Mouse (Mus musculus): ENCODE data around the gene Tcf7l1. TPM values are rescaled to one million over a fixed set of nuclear protein-coding genes. Genes with fewer than 3 reads are reported as not detected.

The Tcf7l1 gene
- polyA plus RNA-seq, 1 experiment from 2014 or later: 6.8 TPM

DNA sequence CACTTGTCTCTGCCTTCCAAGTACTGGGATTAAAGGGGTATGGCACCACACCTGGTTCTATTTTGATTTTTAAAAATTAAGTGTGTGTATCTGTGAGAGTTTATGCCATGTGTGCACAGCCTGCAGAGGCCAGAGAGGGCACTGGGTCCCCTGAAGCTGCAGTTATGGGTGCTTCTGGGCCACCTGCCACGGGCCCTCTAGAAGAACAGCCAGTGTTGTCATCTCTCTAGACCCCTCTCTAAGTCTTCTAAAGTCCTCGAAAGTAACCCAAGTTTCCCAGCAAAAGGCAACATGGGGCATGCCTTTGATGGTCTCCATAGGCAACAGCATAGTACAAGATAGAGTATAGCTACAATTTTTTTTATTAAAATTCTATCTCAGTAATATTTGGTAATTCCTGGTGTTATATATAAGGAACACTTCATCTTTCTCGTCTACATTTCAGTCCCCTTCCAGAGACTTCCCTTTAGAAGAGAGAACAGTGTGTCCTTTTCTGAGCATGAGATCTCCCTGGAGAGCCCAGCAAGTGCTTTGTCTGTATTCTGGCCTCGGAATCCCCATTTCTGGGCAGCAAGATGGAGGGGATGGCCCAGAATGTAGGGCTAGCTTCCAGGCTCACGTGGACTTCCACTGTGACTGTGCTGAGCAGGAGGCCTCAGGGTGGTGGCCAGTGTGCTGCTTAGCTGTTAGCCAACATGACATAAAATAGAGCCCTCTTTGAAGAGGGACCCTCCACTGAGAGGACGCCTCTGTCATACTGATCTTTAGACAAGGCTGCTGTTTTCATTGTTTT, 195.8 kb downstream of the Tcf7l1 start:
- H3K4me3 ChIP-seq (ENCODE audit: low read depth, low read length): no peak overlapping the region
- H3K4me1 ChIP-seq (ENCODE audit: control insufficient read depth, insufficient read depth, low read length): 0 out of 2 replicates have a peak, but pooled peaks cover 3% of the 10 kb centered on the region
- H3K27ac ChIP-seq (ENCODE audit: low read depth, low read length): no peak overlapping the region
- no peaks in the 10 kb centered on the region for H3K36me3 ChIP-seq (ENCODE audit: control insufficient read depth, insufficient read depth, low read length)
- no peak for ATAC-seq
- DNase-seq (ENCODE audit: low spot score): no peak
- H3K27me3 ChIP-seq (replicated peaks; ENCODE audit: control insufficient read depth, insufficient read depth, low read length): no peaks in the 10 kb centered on the region
- WGBS: 88% methylated on average over 6 of the region's 6 CpGs
- H3K9ac ChIP-seq (ENCODE audit: low read length): no peak overlapping the region
- H3K9me3 ChIP-seq (replicated peaks; ENCODE audit: control insufficient read depth, low read length): no peaks in the 10 kb centered on the region
- no peak overlapping the region for H3K4me2 ChIP-seq (ENCODE audit: low read length)

DNA sequence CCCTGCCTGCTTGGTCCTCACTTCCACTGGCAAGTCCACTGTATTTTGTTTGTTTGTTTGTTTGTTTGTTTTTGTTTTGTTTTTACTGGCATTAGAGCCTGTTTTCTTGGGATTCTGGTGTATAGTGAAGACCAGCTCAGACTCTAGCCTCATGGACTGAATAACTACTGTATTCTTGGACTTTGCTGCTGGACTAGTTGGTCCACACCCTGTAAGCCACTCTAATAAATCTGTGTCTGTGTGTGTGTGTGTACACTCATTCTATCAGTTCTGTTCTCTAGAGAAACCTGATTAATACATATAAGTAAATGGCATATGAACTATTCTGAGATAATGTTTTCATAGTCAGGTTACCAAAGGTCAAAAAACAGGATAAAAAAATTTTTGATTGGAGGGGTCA, 198.9 kb downstream of the Tcf7l1 start:
- Histone ChIP-seq H3K27ac (ENCODE audit: low read depth, low read length) (no peak overlapping the region), H3K4me3 (ENCODE audit: low read depth, low read length) (no peak overlapping the region), H3K9me3 (replicated peaks; ENCODE audit: control insufficient read depth, low read length) (no peaks in the 10 kb centered on the region), H3K4me1 (ENCODE audit: control insufficient read depth, insufficient read depth, low read length) (no peaks in the 10 kb centered on the region), H3K27me3 (replicated peaks; ENCODE audit: control insufficient read depth, insufficient read depth, low read length) (no peaks in the 10 kb centered on the region), H3K4me2 (ENCODE audit: low read length) (no peak overlapping the region), H3K9ac (ENCODE audit: low read length) (no peak overlapping the region), H3K36me3 (ENCODE audit: control insufficient read depth, insufficient read depth, low read length) (no peaks in the 10 kb centered on the region)
- ATAC-seq: no peak
- no peak for DNase-seq (ENCODE audit: low spot score)

DNA sequence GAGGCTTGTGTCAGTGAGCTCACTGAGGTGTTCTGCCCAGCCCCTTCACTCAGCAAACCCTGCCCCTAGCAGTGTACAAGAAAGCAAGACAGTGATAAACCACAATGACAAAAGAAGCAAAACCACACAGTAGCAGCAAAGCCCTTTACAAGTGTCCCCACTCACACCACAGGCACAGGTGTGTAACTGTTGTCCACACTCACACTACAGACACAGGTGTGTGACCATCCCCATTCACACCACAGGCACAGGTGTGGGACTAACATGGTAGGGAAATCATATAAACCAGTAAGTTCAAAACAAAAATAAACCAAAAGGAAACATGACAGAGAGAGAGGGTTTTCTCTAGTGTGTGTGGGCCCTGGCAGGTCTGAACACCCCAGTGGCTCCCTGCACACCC, 200.7 kb downstream of the Tcf7l1 start:
- no peak for DNase-seq (ENCODE audit: low spot score)

DNA sequence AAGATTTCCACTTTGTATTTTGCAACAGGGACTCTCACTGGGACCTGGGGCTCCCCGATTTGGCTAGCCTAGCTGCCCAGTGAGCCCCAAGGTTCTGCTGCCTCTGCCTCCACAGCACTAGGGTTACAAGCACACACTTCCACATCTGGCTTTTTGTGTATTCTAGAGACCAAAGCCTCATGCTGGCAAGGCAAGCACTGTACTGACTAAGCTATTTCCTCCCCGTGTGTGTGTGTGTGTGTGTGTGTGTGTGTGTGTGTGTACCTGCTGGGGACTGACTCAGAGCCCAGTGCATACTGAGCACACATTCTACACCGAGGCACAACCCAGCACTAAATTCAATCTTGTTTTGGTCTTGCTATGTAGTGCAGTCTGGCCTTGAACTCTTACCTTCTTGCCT, 202.4 kb downstream of the Tcf7l1 start:
- no peak for ATAC-seq
- H3K4me2 ChIP-seq (ENCODE audit: low read length): no peak overlapping the region
- DNase-seq (ENCODE audit: low spot score): no peak
- H3K9me3 ChIP-seq (replicated peaks; ENCODE audit: control insufficient read depth, low read length): no peaks in the 10 kb centered on the region
- no peak overlapping the region for H3K4me3 ChIP-seq (ENCODE audit: low read depth, low read length)
- H3K4me1 ChIP-seq (ENCODE audit: control insufficient read depth, insufficient read depth, low read length): no peaks in the 10 kb centered on the region
- WGBS: 73% methylated on average over 3 of the region's 3 CpGs
- H3K36me3 ChIP-seq (ENCODE audit: control insufficient read depth, insufficient read depth, low read length): no peaks in the 10 kb centered on the region
- H3K9ac ChIP-seq (ENCODE audit: low read length): no peak overlapping the region
- H3K27ac ChIP-seq (ENCODE audit: low read depth, low read length): no peak overlapping the region
- H3K27me3 ChIP-seq (replicated peaks; ENCODE audit: control insufficient read depth, insufficient read depth, low read length): no peaks in the 10 kb centered on the region

More for the DNA sequence above, 200.7 kb downstream of the Tcf7l1 start:
- H3K4me3 ChIP-seq (ENCODE audit: low read depth, low read length): no peak overlapping the region
- no peak overlapping the region for H3K4me2 ChIP-seq (ENCODE audit: low read length)
- no peaks in the 10 kb centered on the region for H3K4me1 ChIP-seq (ENCODE audit: control insufficient read depth, insufficient read depth, low read length)
- H3K27ac ChIP-seq (ENCODE audit: low read depth, low read length): no peak overlapping the region
- no peak for ATAC-seq
- no peaks in the 10 kb centered on the region for H3K36me3 ChIP-seq (ENCODE audit: control insufficient read depth, insufficient read depth, low read length)
- no peaks in the 10 kb centered on the region for H3K27me3 ChIP-seq (replicated peaks; ENCODE audit: control insufficient read depth, insufficient read depth, low read length)
- no peak overlapping the region for H3K9ac ChIP-seq (ENCODE audit: low read length)
- no peaks in the 10 kb centered on the region for H3K9me3 ChIP-seq (replicated peaks; ENCODE audit: control insufficient read depth, low read length)

DNA sequence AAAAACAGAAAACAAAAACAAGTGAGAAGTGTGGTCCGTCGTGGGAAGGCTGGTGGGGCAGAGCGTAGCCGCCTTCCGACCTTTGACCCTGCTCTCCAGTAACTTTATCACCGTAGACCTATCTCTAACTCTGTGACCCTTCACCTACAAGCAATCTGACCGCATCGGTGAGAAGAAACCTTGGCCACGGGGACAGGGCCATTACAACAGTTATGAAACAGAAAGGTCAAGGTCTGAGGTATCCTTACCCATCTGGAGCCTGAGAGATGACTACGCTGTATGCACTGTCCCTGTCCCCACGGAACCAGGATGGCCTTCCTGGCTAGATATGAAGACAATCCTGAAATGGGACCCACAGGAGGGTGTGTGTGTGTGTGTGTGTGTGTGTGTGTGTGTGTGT, 204.9 kb downstream of the Tcf7l1 start:
- Histone ChIP-seq H3K4me1 (ENCODE audit: control insufficient read depth, insufficient read depth, low read length) (no peaks in the 10 kb centered on the region), H3K9me3 (replicated peaks; ENCODE audit: control insufficient read depth, low read length) (no peaks in the 10 kb centered on the region), H3K4me2 (ENCODE audit: low read length) (no peak overlapping the region), H3K9ac (ENCODE audit: low read length) (no peak overlapping the region), H3K36me3 (ENCODE audit: control insufficient read depth, insufficient read depth, low read length) (no peaks in the 10 kb centered on the region), H3K27me3 (replicated peaks; ENCODE audit: control insufficient read depth, insufficient read depth, low read length) (no peaks in the 10 kb centered on the region), H3K27ac (ENCODE audit: low read depth, low read length) (no peak overlapping the region), H3K4me3 (ENCODE audit: low read depth, low read length) (no peak overlapping the region)
- 89% methylated on average over 11 of the region's 11 CpGs for WGBS
- no peak for DNase-seq (ENCODE audit: low spot score)
- no peak for ATAC-seq

DNA sequence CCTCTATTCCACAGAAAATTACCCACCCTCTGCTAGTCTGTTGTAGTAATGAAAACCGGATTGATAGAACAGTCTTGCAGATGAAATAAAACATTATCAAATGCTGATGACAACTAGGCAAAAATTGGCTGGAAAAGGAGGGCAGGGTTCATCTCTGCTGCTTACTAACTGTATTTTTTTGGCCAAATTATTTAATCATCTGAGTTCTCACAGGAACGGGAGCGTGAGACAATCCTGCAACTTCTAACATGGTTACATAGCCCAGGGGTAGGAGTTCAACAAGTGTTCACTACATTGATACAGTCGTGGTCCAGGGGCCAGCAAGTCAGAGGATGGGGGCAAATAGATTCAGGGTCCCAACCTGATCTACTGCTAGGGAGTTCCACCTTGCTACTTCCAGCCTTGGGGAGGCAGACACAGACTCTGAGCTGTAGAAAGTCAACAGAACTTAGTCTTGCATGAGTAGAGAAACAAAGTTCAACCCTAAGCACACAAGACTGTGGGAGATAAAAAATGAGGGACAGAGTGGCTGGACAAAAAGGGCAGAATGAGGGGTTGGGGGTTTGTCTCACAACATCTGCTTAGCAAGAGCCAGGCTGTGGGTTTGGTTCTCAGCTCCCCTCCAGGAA, 205.7 kb downstream of the Tcf7l1 start:
- H3K9ac ChIP-seq (ENCODE audit: low read length): no peak overlapping the region
- DNase-seq (ENCODE audit: low spot score) (no peak), ATAC-seq (no peak)
- no peaks in the 10 kb centered on the region for H3K4me1 ChIP-seq (ENCODE audit: control insufficient read depth, insufficient read depth, low read length)
- no peaks in the 10 kb centered on the region for H3K36me3 ChIP-seq (ENCODE audit: control insufficient read depth, insufficient read depth, low read length)
- H3K27ac ChIP-seq (ENCODE audit: low read depth, low read length): no peak overlapping the region
- H3K9me3 ChIP-seq (replicated peaks; ENCODE audit: control insufficient read depth, low read length): no peaks in the 10 kb centered on the region
- WGBS: 86% methylated on average over 4 of the region's 4 CpGs
- H3K4me2 ChIP-seq (ENCODE audit: low read length): no peak overlapping the region
- H3K27me3 ChIP-seq (replicated peaks; ENCODE audit: control insufficient read depth, insufficient read depth, low read length): no peaks in the 10 kb centered on the region
- no peak overlapping the region for H3K4me3 ChIP-seq (ENCODE audit: low read depth, low read length)

DNA sequence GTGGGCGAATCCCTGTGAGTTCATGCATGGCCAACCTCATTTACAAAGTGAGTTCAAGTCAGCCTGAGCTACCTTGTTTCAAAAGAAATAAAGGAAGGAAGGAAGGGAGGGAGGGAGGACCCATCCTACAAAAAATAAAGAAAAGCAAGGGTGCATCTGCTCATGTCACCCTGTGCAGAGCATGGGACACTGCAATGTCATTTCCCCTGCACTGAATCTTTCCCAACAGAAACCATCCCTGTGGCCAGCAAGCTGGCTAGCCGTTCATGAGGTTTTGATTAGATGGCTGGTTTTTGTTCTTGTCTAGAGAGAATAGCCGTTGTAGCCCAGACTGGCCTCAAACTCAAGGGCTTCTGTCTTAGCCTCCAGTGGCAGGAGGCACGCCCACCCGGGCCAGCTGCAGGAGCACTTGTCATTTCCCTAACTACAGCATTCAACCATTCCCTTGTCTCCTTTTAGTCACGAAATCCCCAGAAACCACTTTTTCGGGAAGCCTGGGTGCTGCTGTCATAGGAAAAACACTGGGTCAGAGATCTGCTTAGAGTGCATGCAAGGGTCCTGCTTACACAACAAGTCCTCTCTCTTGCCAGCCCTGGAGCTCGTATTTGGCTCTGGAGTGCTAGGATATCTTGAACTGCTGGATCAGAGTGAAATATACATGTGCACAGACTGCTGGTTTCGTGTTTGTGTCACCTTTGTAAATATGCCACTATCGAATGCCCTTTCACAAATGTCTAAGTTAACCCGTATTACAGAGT, 207.2 kb downstream of the Tcf7l1 start:
- Histone ChIP-seq H3K4me2 (ENCODE audit: low read length) (no peak overlapping the region), H3K4me1 (ENCODE audit: control insufficient read depth, insufficient read depth, low read length) (no peaks in the 10 kb centered on the region), H3K9me3 (replicated peaks; ENCODE audit: control insufficient read depth, low read length) (no peaks in the 10 kb centered on the region), H3K36me3 (ENCODE audit: control insufficient read depth, insufficient read depth, low read length) (0 out of 2 replicates have a peak, but pooled peaks cover 2% of the 10 kb centered on the region), H3K9ac (ENCODE audit: low read length) (no peak overlapping the region), H3K4me3 (ENCODE audit: low read depth, low read length) (no peak overlapping the region), H3K27ac (ENCODE audit: low read depth, low read length) (no peak overlapping the region), H3K27me3 (replicated peaks; ENCODE audit: control insufficient read depth, insufficient read depth, low read length) (no peaks in the 10 kb centered on the region)
- DNase-seq (ENCODE audit: low spot score) (no peak), ATAC-seq (no peak)
- 72% methylated on average over 11 of the region's 11 CpGs for WGBS

Data from forebrain, embryonic 14.5 days (tissue).